Mouse (Mus musculus): Measurements from ENCODE around the gene Edn1.

The Edn1 gene

GRCm38 (mm10) chr13:42301161-42301721 lies at the start of gene Edn1:
Gene Edn1 (plus strand): TSS chr13:42301476.
- DNase-seq: peak; percentile 70

- DNase-seq: no peak
These were observed 47.5 kb upstream of the Edn1 start for GRCm38 (mm10) chr13:42253821-42254220.

DNA sequence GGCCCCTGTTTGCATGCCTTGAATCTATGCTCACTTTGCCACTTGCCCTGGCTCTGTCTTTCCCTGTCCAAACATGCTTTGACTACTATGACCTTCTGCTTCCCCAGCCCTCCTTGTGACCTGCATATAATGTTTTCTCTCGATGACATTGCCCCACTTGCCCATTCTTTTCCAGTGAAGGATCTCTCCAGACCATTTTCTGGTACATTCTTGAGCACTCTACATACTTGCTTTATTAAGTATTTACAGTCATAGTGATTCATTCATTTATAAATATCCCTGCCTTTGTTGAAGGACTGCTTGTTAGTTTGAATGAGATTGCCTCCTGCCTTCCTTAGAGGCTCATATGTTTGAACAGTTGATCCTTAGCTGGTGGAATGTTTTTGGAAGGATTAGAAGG lies 46.2 kb upstream of the Edn1 start:
- no peak for DNase-seq

DNA sequence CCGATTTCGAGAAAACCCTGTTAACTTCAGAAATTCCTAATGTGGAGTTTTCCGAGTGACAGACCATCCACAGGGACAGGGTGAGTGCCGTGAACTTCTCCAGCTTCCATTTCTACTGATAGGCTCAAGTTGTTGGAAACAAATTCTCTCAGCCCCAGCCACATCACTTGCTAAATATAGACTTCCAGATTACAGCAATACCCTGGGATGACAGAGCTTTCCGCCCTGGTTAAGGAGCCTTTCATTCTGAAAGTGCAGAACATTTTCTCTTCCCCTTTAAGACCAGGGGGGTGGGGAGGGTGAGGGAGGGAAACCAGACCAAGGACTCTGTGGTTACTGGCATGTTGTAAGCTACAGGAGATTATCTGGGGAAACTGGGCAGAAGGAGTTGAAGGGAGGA lies 42.9 kb upstream of the Edn1 start:
- DNase-seq: no peak

GRCm38 (mm10) chr13:42260667-42261066 lies 40.6 kb upstream of the Edn1 start:
- no peak for DNase-seq

- peak; percentile 38 for DNase-seq
These were observed 31.2 kb upstream of the Edn1 start for GRCm38 (mm10) chr13:42270051-42270450.

DNA sequence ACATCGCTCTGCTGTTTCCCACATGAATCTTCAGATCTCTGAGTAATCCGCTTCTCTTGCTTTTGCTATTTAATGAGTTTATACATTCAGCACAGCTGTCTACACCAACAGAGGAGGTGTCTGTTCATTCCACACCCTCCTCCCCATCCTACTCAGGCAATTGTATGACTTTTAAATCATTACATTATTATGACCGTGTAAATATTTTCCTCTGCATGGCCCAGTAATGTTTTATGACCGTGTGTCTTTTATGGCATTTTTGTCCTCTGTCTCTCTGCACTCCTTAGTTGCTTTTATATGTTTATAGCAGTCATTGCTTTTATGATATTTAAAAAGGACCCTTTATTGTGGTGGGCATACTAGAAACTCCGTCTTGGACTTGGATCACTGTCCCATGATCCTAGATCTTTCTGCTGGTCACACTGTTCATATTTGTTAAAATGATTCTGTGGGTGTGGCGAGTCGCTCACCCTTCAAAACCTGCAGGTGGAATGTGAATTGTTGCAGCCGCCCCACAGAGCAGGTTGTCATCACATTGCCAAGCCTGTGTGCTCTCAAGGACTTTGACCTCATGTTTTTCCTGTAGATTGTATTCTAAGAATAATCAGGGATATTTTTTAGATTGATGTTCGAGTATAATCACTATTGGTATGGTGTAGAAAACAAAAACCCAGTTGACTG lies 24.4 kb upstream of the Edn1 start:
- peak; percentile 24 for DNase-seq

- peak; percentile 80 for DNase-seq
These were observed 23.5 kb upstream of the Edn1 start for GRCm38 (mm10) chr13:42277751-42278150.

GRCm38 (mm10) chr13:42285896-42286295 lies 15.4 kb upstream of the Edn1 start:
- no peak for DNase-seq

- DNase-seq: no peak
These were observed 14.5 kb upstream of the Edn1 start for GRCm38 (mm10) chr13:42286768-42287167.

- no peak for DNase-seq
These were observed 8.7 kb upstream of the Edn1 start for GRCm38 (mm10) chr13:42292593-42292992.

- peak; percentile 68 for DNase-seq
These were observed 3.0 kb upstream of the Edn1 start for GRCm38 (mm10) chr13:42298302-42298701.

DNA sequence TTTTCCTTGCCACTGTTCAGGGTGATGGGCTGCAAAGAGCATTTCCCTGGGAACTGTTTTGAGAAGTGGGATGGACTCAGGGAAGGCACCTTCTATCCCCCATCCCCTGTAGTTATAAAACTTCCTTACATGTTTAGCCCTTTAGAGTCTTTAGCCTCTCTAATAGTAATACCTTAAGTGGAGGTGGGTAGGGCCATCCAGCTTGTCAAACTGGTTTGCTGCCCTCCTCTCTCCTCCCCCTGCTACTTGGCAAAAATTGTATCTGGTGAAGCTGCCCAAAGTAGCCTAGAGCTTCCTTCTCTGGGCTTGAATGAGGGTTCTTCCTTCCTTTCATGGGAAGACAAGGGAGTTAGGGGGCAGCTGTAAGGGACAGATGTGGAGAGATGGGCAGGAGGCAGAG lies 2.5 kb upstream of the Edn1 start:
- DNase-seq: peak; percentile 38

GRCm38 (mm10) chr13:42300567-42300966 lies 709 bp upstream of the Edn1 start:
- DNase-seq: peak; percentile 87

- DNase-seq: peak; percentile 46
These were observed 935 bp downstream of the Edn1 start for GRCm38 (mm10) chr13:42301961-42302861.

DNA sequence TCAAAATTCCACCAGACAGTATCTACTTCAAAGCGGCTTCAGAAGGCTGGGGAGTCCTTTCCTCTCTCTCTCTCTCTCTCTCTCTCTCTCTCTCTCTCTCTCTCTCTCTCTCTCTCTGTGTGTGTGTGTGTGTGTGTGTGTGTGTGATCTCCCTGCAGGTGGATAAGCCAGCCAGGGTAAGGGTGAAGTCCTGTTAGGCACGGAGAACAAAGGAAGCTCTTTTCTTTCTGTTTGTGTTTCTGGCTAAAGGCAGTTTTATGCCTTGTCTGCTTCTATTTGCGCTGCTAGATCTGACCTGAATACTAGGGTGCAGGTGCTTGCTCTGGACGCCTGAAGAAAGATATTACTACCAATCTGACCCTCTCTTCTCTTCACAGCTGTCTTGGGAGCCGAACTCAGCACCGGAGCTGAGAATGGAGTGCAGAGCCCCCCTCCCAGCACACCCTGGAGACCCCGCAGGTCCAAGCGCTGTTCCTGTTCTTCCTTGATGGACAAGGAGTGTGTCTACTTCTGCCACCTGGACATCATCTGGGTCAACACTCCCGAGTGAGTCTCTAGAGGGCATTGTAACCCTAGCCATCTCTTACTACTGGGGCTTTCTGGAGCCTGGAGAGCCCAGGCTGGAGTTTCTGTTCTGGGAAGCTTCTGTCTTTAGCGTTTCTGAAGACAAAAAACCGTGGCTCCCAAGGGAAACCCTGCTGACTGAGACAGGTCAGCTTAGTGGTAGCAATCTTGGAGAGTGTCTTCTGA lies 2.1 kb downstream of the Edn1 start:
- DNase-seq: peak; percentile 64

GRCm38 (mm10) chr13:42304139-42304538 lies 2.9 kb downstream of the Edn1 start:
- no peak for DNase-seq

GRCm38 (mm10) chr13:42306870-42307800 lies 5.9 kb downstream of the Edn1 start:
- DNase-seq: no peak

GRCm38 (mm10) chr13:42308368-42309103 lies 7.3 kb downstream of the Edn1 start:
- DNase-seq: no peak

DNA sequence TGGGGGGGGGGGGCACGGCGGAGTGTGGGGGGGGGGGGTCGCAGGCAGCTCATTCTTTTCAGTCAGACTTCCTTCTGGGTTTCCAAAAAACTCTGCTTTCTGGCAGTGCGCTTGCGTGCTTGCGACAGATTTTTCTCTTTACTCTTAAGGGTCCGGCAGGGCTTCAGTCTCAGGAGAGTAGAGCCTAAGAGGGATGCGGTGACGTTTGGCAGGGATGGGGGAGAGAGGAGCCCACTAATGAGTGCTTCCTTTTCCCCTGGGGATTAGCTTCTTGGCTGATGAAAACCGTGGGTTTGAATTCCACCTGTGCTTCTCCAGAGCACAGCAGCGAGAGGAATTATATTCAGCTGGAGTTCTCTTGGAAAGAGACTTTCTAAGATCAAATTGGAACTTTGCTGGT lies 8.5 kb downstream of the Edn1 start:
- peak; percentile 19 for DNase-seq

- DNase-seq: no peak
These were observed 14.4 kb downstream of the Edn1 start for GRCm38 (mm10) chr13:42315628-42316027.

All from kidney, postnatal 14 days (tissue).